Mouse (Mus musculus): ENCODE results near the gene Tcf12. TPM values are rescaled to one million over a fixed set of nuclear protein-coding genes. Genes with fewer than 3 reads are reported as not detected.

Tcf12 gene
- polyA plus RNA-seq, 2 experiments: 8.8 to 12.1 TPM

DNA sequence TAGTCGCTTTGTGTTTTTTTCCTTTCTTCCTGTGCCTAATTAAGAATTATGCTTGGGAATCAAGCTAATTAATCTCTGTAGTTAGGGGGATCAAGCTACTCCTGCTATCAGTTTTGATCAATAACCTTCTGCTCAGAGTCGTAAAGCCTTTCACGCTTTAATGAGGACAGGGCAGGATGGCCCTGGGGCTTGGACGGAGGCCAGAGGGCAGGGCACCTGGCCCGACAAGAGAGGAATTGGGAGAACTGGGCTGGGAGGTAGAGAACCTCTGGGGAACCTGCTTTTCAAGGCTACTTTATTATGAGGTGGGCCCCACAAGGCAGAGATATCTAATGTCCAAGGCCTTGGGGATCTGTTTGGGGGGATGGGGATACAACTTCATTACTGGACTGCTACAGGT is 274.3 kb downstream of the Tcf12 start:
- Histone ChIP-seq H3K27me3 (ENCODE audit: control insufficient read depth, insufficient read depth, low read length) (no peaks in the 10 kb centered on the region), H3K4me1 (replicated peaks; ENCODE audit: control insufficient read depth in 2 of 2, insufficient read depth in 2 of 2, low read length in 1 of 2) (no peaks in the 10 kb centered on the region), H3K9me3 (ENCODE audit: control insufficient read depth, low read length) (no peaks in the 10 kb centered on the region), H3K9ac (replicated peaks) (no peak overlapping the region), H3K4me2 (ENCODE audit: low read depth) (no peak overlapping the region), H3K36me3 (replicated peaks; ENCODE audit: control insufficient read depth, insufficient read depth, low read depth) (no peaks in the 10 kb centered on the region), H3K27ac (no peak overlapping the region), H3K4me3 (ENCODE audit: insufficient read depth in 1 of 2, low read depth in 2 of 2, low read length in 2 of 2) (no peak overlapping the region)
- DNase-seq (ENCODE audit: low read depth in 3 of 3, low spot score in 3 of 3): no peak
- 60% methylated on average over 5 of the region's 5 CpGs for WGBS (ENCODE audit: insufficient replicate concordance)
- no peak for ATAC-seq (ENCODE audit: insufficient read depth)
- no peak for TF ChIP-seq EP300 (IDR thresholded peaks at IDR 0.05; ENCODE audit: low read depth)
- no peak for TF ChIP-seq CTCF (IDR thresholded peaks at IDR 0.05; ENCODE audit: low read depth)

DNA sequence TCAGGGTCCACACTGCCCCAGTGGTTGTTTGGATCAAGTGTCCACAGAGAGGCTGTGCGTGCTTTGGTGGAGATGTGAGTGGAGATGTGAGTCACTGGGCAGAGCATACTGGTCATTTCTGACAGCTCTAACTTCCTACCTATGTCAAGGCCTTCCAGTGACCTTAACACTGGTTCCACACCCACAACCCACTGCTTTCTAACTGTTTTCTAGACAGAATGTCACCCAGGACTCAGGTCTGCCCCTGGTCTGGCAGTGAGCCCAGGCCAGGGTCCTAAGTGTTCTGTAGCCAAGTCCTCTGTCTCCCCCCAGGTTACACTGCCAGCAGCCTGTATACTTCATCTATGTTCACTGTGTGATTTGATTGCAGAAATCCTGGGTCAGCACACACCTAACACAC is 275.3 kb downstream of the Tcf12 start:
- Histone ChIP-seq H3K4me1 (replicated peaks; ENCODE audit: control insufficient read depth in 2 of 2, insufficient read depth in 2 of 2, low read length in 1 of 2) (no peaks in the 10 kb centered on the region; a peak in 1 of 4 replicates), H3K9ac (replicated peaks) (no peak overlapping the region), H3K4me2 (ENCODE audit: low read depth) (no peak overlapping the region), H3K4me3 (ENCODE audit: insufficient read depth in 1 of 2, low read depth in 2 of 2, low read length in 2 of 2) (no peak overlapping the region), H3K36me3 (replicated peaks; ENCODE audit: control insufficient read depth, insufficient read depth, low read depth) (no peaks in the 10 kb centered on the region), H3K27me3 (ENCODE audit: control insufficient read depth, insufficient read depth, low read length) (no peaks in the 10 kb centered on the region), H3K9me3 (ENCODE audit: control insufficient read depth, low read length) (no peaks in the 10 kb centered on the region), H3K27ac (no peak overlapping the region)
- TF ChIP-seq CTCF (IDR thresholded peaks at IDR 0.05; ENCODE audit: low read depth) (no peak), EP300 (IDR thresholded peaks at IDR 0.05; ENCODE audit: low read depth) (no peak)
- ATAC-seq (ENCODE audit: insufficient read depth) (no peak), DNase-seq (ENCODE audit: low read depth in 3 of 3, low spot score in 3 of 3) (no peak)
- WGBS (ENCODE audit: insufficient replicate concordance): 59% methylated on average over 1 of the region's 1 CpGs

DNA sequence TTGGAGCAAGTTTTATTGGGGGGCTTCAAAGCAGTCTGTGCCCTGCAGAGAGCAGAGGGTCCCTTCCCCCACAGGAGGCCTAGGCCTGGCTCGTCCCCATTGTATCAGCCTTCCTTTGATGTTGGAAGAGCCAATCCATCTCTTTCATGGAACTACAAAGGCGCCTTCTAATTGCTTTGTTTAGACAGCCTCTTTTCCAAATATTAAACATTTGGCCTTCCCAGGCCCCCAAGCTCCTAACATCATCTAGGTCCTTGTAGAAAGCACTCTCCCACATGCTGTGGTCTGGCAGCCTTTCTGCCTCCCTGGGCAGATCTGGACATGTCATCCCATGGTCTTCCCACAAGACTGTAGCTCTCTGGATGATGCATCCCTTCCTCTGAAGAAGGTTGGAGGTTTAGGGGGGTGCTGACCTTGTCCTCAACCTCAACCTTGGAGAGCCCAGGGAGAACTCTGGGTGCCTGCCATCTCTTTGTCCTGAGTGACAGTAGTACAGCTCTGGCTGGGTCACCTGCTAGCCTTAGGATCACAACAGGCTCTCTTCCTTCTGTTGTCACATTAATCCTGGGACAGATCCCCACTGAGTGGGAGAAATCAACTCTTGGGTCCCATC is 276.4 kb downstream of the Tcf12 start:
- Histone ChIP-seq H3K27ac (no peak overlapping the region), H3K4me1 (replicated peaks; ENCODE audit: control insufficient read depth in 2 of 2, insufficient read depth in 2 of 2, low read length in 1 of 2) (no peaks in the 10 kb centered on the region; a peak in 1 of 4 replicates), H3K4me2 (ENCODE audit: low read depth) (no peak overlapping the region), H3K36me3 (replicated peaks; ENCODE audit: control insufficient read depth, insufficient read depth, low read depth) (no peaks in the 10 kb centered on the region), H3K27me3 (ENCODE audit: control insufficient read depth, insufficient read depth, low read length) (no peaks in the 10 kb centered on the region), H3K4me3 (ENCODE audit: insufficient read depth in 1 of 2, low read depth in 2 of 2, low read length in 2 of 2) (no peak overlapping the region), H3K9ac (replicated peaks) (no peak overlapping the region), H3K9me3 (ENCODE audit: control insufficient read depth, low read length) (no peaks in the 10 kb centered on the region)
- no peak for DNase-seq (ENCODE audit: low read depth in 3 of 3, low spot score in 3 of 3)
- ATAC-seq (ENCODE audit: insufficient read depth): no peak
- TF ChIP-seq CTCF (IDR thresholded peaks at IDR 0.05; ENCODE audit: low read depth) (no peak), EP300 (IDR thresholded peaks at IDR 0.05; ENCODE audit: low read depth) (no peak)
- WGBS (ENCODE audit: insufficient replicate concordance): 45% methylated on average over 2 of the region's 2 CpGs

DNA sequence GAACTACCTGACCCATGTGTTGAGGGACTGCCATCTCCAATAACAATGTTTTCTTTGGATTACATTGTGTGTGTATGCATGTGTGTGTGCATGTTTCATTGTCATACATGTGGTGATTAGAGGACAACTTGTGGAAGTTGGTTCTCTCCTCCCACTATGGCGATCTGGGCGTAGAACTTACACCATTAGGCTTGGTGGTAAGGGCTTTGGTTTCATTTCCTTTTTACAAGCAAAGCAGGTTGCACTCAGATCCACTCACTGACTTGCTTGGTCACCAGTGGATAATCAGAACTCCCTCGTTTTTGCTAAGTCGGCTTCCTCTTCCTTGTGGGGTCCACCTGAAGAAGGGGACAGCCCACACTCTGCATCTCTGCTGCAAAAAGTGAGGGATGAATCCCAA is 277.0 kb downstream of the Tcf12 start:
- Histone ChIP-seq H3K27ac (no peak overlapping the region), H3K4me3 (ENCODE audit: insufficient read depth in 1 of 2, low read depth in 2 of 2, low read length in 2 of 2) (no peak overlapping the region), H3K4me1 (replicated peaks; ENCODE audit: control insufficient read depth in 2 of 2, insufficient read depth in 2 of 2, low read length in 1 of 2) (no peaks in the 10 kb centered on the region; a peak in 1 of 4 replicates), H3K9ac (replicated peaks) (no peak overlapping the region), H3K4me2 (ENCODE audit: low read depth) (no peak overlapping the region), H3K9me3 (ENCODE audit: control insufficient read depth, low read length) (no peaks in the 10 kb centered on the region), H3K27me3 (ENCODE audit: control insufficient read depth, insufficient read depth, low read length) (no peaks in the 10 kb centered on the region), H3K36me3 (replicated peaks; ENCODE audit: control insufficient read depth, insufficient read depth, low read depth) (no peaks in the 10 kb centered on the region)
- DNase-seq (ENCODE audit: low read depth in 3 of 3, low spot score in 3 of 3) (no peak), ATAC-seq (ENCODE audit: insufficient read depth) (no peak)
- 54% methylated on average over 4 of the region's 4 CpGs for WGBS (ENCODE audit: insufficient replicate concordance)
- no peak for TF ChIP-seq EP300 (IDR thresholded peaks at IDR 0.05; ENCODE audit: low read depth)
- no peak for TF ChIP-seq CTCF (IDR thresholded peaks at IDR 0.05; ENCODE audit: low read depth)

DNA sequence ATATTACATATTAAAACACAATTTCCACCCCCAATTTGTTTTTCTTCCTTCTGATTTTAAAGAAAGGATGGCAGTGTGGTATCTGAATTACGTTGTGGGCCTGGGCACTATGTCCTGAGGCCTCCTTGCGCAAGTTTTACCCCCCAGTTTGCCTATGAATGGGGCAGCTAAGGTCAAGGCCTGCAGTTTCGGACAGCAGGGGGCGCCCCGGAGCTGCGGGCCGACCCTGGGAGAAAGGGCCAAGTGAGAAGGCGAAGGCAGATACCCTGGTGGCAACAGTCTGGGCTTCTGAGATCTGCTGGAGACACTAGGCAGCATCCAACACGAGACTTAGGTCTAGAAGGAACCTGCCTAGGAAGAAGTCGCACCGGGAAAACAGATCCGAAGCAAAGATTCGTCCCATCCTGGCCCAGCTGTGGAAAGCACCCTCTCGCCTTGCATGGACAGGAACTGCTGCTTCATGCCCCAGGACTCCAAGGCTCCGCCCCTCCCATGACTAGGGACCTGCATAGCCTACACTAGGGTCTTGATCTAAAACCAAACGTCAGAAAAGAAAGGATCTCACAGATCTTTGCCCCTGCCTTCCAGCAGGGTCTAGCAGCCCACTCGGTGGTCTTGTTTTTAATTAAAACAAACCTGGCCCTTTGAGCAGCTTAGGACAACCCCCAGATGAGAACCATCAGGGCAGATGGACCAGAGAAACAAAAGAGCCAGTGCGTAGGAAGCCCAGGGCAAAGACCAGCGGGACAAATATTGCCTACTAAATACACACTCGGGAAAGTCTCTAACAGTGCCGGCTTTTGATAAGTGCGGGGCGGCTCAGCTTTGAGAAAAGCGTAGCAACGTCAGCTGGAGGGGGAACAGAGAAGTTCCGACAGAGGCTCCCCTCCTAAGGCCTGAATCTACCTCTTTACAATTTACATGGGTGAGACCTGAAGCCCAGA is 279.6 kb downstream of the Tcf12 start:
- no peak overlapping the region for H3K27ac ChIP-seq
- H3K36me3 ChIP-seq (replicated peaks; ENCODE audit: control insufficient read depth, insufficient read depth, low read depth): no peaks in the 10 kb centered on the region
- DNase-seq (ENCODE audit: low read depth in 3 of 3, low spot score in 3 of 3): peak in 2 of 3 experiments; percentile 26 to 27
- no peak overlapping the region for H3K9ac ChIP-seq (replicated peaks)
- 43% methylated on average over 26 of the region's 26 CpGs for WGBS (ENCODE audit: insufficient replicate concordance)
- no peaks in the 10 kb centered on the region for H3K9me3 ChIP-seq (ENCODE audit: control insufficient read depth, low read length)
- peak; percentile 95 for TF ChIP-seq CTCF (IDR thresholded peaks at IDR 0.05; ENCODE audit: low read depth)
- TF ChIP-seq EP300 (IDR thresholded peaks at IDR 0.05; ENCODE audit: low read depth): no peak
- peak; percentile 53 for ATAC-seq (ENCODE audit: insufficient read depth)
- no peaks in the 10 kb centered on the region for H3K27me3 ChIP-seq (ENCODE audit: control insufficient read depth, insufficient read depth, low read length)
- H3K4me2 ChIP-seq (ENCODE audit: low read depth): peak overlapping the region; percentile 38; the same call in 1 of the 2 replicates
- no peak overlapping the region for H3K4me3 ChIP-seq (ENCODE audit: insufficient read depth in 1 of 2, low read depth in 2 of 2, low read length in 2 of 2)
- no peaks in the 10 kb centered on the region; a peak in 1 of 4 replicates for H3K4me1 ChIP-seq (replicated peaks; ENCODE audit: control insufficient read depth in 2 of 2, insufficient read depth in 2 of 2, low read length in 1 of 2)
